Mouse (Mus musculus): ENCODE measurements around the gene Plscr1.

Gene Plscr1

GRCm38 (mm10) chr9:92309077-92309476 is 59.5 kb downstream of the Plscr1 start, which contains the start of gene 1700057G04Rik:
1700057G04Rik (plus strand) TSS chr9:92309377.
- no peak for DNase-seq

DNA sequence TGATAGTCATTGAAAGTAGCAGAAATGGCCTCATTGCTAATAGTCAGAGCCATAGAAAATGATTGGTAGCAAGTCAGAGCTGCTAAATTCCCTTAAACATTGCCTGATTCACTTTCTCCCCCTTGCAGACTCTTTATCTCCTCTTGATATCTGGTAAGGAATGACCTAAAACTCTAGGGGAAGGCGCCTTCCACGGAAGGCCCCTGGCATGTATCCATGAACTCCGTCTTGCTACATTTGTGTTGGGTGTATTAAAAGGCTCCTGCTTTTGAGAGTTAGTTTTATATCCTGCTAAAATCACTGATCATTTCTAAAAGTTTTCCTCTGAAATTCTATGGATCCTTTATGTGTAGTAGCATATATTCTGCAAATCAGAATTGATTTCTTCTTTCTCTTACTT is 67.2 kb downstream of the Plscr1 start:
- no peak for DNase-seq

All from kidney, adult 18-20 months (tissue).